Mouse (Mus musculus) liver, postnatal 0 days (tissue): ENCODE results near the gene Gm5741.

Experiments used
- CTCF ChIP-seq: sonication (generic); IDR thresholded peaks from 2 replicates; pipeline ENCODE4 v1.5.1; 2016; ENCODE audit warnings: antibody characterized with exemption, low read depth
- EP300 ChIP-seq: IDR thresholded peaks from 2 replicates; pipeline ENCODE4 v1.6.1; 2016; ENCODE audit warnings: antibody characterized with exemption, low read depth, mild to moderate bottlenecking

DNA sequence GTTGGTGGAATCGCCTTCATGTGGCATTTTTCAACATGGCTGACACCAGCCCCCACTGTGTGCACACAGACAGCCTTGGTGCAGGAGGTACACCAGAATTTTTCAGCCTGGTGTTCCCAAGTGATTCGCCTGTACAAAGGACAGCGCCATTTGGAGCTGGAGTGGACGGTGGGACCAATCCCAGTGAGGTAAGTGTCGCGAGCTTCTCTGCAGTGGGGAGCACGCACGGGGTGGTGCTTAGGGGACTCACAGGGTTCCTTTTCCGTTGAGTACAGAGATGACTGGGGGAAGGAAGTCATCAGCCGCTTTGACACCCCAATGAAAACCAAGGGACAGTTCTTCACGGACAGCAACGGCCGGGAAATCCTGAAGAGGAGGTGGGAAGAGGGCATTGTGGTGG, 27.3 kb upstream of the Gm5741 start:
- TF ChIP-seq EP300 (no peak), CTCF (no peak)
